Mouse (Mus musculus) cerebellum, postnatal 4 days (tissue): ENCODE measurements around the gene Aifm3.

Experiments used
- DNase-seq, 2 experiments: peaks; one replicate each; pipeline ENCODE4 v3.0.0; 2022; ENCODE audit warnings: low spot score in 2 of 2, mixed read lengths in 1 of 2

The Aifm3 gene

GRCm38 (mm10) chr16:17489469-17490111 lies at the start of gene Aifm3:
Gene Aifm3 (plus strand): TSS chr16:17489611.
- DNase-seq = no peak

GRCm38 (mm10) chr16:17451541-17452372 lies 37.7 kb upstream of the Aifm3 start, which contains the start of gene Crkl:
Gene Crkl (plus strand): TSS chr16:17451987.
- DNase-seq = peak; percentile 97 to 98

DNA sequence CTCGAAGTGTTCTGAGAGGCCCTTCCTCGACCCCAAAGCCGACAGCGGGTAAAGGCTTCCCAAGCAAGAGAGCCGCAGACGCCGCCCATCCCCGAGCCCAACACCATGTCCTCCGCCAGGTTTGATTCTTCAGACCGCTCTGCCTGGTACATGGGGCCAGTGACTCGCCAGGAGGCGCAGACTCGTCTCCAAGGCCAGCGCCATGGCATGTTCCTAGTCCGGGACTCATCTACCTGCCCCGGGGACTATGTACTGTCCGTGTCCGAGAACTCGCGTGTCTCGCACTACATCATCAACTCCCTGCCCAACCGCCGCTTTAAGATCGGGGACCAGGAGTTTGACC lies 37.1 kb upstream of the Aifm3 start:
- no peak for DNase-seq

DNA sequence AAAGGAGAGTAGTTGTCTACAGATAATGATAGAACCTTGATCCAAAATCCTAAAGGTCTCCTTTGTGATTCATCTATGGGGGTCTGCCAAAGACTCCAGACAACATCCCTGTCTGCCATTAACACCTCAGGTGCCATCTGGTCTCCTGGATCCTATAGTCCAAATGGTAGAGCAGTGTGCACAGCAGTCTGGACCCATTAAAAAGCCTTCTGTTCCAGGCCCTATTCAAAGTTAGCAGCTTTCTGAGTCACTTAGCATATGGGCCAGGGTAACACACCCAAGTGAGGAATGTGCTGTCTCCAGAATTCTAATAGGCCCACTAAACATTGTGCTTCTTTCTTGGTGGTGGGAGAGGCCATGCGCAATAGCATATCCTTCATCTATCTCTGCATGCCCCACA lies 32.5 kb upstream of the Aifm3 start:
- no peak for DNase-seq

DNA sequence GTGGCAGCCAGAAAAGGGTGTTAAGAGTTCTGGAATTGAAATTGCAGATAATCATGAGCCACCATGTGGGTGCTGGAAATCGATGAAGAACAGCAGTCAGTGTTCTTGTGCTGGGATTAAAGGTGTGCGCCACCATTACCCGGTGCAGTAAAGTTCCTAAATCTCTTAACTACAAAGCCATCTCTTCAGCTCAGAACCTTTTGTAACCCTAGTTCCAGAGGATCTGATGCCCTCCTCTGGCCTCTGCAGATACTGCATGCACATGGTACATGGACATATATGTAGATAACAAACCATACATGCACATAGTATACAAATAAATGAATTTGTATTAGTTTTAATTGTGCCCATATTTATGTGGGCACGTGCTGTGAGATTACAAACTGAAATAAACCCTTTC lies 29.2 kb upstream of the Aifm3 start:
- DNase-seq = peak in 1 of 2 experiments; percentile 7

DNA sequence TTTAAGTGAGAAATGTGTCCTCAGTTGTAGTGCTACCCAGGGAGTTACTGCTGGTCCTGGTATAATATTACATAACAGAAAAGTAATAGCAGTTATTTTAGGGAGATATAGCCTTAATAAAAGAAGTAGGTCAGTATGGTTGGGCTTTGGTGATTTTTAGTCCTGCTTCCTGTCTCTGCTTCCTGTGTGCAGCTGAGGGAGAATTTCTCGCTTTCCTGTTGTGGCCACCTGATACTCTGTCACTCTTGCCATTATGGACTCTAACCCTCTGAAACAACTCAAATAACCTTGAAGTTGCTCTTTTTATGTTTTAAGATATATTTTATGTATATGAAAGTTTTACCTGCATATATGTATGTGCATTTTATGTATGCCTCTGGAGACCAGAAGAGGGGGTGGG lies 27.8 kb upstream of the Aifm3 start:
- DNase-seq = no peak

- no peak for DNase-seq
Observed at GRCm38 (mm10) chr16:17463184-17463583, 26.2 kb upstream of the Aifm3 start.

- no peak for DNase-seq
Observed at GRCm38 (mm10) chr16:17466875-17467663, 22.3 kb upstream of the Aifm3 start.

DNA sequence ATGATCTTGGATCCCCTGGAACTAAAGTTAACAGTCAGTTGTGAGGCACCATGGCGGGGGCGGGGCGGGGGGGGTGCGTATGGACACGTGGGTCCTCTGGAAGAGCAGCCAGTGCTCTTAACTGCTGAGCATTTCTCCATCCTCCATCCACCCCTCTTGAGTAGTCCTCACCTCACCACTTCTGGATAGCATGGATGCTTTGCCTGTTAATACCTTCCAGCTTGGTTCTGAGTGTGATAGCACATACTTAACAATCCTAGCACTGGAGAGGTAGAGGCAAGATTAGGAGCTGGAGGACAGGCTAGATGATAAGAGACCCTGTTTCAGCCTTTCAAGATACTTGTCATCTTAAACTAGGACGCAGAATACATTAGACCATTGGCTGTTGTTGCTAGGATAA lies 16.9 kb upstream of the Aifm3 start:
- DNase-seq = no peak

DNA sequence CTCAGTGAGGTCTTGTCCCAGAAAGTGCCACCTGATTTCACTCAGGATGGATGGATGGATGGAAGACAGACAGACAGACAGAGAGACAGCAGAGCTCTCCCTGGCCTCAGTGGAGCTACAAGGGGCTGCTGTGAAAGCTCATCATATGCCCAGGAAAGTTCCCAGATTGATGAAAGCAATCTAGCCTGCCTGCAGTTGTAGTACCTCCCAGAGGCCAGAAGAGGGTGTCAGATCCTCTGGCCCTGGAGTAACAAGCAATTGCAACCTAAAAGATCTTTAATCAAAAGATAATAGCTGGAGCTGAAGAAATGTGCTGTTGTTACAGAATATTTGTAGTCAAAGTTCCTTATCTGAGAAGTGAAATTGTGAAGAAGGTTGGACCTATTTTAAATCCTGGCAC lies 15.3 kb upstream of the Aifm3 start:
- no peak for DNase-seq

DNA sequence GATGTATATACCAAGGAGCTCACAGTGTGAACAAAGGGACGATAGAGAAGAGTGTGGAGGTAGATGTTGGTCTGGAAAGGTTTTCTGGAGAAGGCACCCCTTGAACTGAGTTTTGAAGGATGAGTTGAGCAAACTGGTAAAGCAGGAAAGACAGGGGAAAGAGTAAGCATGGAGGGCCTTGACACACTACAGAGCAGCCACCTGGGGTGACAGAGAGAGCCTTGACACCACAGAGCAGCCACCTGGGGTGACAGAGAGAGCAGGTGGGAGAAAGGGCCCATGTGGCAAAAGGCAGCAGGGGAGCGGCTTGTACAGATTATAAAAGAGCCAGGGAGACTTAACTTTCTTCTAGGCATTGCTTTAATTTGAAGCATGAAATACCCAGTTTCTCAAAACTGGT lies 14.7 kb upstream of the Aifm3 start:
- DNase-seq = no peak

GRCm38 (mm10) chr16:17475326-17475725 lies 14.1 kb upstream of the Aifm3 start:
- DNase-seq = no peak

DNA sequence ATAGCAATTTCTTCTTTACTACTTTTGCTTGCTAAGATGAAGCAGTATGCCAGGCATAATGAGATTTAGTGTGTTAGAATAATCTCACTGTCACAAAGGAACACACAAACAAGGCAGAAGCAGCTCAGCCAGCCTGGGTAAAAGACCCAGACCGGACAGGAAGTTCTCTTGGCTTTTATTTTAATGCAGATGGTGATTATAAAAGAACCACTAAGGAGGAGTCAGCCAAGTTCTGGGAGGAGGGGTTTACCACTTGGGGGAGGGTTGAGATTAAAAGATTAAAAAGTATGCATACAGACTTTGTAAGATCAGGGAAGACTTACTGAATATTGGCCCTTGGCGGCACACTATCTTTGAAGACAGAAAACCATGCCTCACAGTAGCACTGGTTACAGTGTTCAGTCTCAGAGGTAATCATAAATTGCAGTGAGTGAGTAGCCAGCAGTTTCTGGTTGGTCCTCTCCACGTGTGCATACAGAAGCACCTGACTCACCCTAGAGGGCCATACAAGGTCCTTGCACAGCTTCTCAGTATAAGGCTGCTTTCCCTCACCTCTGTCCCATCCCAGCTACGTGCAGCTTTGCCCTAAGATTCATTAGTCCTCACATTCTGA lies 11.0 kb upstream of the Aifm3 start:
- DNase-seq = no peak

DNA sequence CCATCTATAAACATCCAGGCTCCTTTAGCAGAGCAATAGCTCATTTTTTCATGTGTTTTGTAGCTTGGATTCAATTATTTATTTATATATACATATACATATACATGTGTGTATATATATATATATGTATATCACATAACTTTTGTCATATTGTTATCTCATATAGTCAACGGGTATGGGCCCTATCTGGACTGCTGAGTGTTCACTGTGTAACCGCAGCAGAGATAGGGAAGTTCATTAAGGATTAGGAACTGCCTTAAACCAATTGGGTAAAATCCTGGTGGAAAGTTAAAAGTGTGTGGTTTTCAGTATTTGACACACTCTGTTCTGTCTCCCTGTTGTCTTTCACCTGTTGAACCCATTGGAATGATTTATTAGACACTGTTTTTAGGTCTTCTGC lies 7.9 kb upstream of the Aifm3 start:
- DNase-seq = no peak

DNA sequence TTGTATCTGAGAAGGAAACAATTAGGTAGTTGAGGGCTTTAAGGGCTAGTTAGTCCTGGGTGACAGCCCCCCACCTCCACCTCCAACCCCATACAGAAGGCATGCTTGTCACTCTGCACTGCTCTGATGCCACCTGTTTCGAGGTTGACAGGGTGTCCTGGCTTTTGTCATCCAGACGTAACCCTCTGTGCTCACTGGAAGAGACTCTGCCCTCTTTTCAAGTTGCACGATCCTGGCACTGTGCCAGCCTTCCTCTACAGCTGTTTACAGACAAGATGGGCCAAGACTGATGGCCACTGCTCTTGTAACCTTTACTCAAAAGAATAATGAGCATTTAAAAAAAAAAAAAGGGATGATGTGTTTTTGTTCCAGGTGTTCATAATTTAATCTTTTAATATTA lies 2.9 kb upstream of the Aifm3 start:
- no peak for DNase-seq

- no peak for DNase-seq
Observed at GRCm38 (mm10) chr16:17488478-17489468, 638 bp upstream of the Aifm3 start.

DNA sequence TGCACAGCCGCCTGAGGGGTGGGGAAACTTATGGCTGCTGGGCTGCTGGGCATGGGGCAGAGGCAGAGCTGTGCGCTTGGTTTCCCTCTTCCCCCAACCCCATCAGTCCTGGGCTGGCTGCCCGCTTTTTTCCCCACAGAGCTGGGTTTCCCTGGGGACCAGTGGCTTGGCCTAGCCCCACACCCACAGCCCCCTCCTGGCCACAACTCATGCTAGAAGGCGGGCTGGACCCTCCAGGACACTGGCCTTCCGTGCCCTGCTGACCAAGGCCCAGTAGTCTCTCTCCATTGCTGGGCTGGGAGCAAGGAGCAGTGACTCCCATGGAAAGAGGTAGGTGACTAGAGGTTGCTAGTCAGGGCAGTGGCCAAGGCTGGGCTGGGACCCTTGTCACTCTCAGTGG lies 1.7 kb downstream of the Aifm3 start:
- DNase-seq = no peak

DNA sequence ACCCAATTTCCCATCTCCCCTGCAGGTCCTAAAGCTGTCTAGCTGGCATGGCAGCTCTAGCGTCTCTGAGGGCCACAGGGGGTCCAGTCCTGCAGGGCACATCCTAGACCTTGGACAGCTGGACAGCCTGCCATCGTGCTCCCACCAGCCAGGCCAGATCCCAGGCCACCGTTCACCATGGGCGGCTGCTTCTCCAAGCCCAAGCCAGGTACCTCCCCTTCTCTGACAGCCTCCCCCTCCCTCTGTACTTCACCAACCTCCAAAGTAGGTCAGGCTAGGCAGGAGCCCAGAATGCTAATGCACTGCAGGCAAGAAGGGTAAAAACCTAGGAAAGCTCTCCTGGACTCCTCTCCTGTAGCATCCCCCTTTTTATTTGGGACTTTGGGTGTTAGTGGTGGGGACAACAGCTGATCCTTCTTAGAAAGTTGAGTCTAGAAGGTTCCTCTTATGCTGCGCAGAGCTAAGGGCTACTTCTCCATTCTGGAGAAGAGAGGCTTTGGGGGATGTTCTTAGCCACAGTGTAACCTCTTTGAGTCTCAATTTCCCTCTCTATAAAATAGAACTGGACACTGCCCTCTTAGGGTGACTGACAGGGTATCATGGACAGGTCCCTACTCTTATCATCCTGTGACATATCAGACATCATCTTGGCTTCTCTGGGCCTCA lies 2.6 kb downstream of the Aifm3 start:
- no peak for DNase-seq

GRCm38 (mm10) chr16:17496499-17497305 lies 7.3 kb downstream of the Aifm3 start:
- DNase-seq = peak in 1 of 2 experiments; percentile 63
